Mouse (Mus musculus) liver, postnatal 0 days (tissue): ENCODE data around the gene Supt6.

Source experiments
- CTCF ChIP-seq: sonication (generic); IDR thresholded peaks from 2 replicates; pipeline ENCODE4 v1.5.1; 2016; ENCODE audit warnings: antibody characterized with exemption, low read depth
- EP300 ChIP-seq: IDR thresholded peaks from 2 replicates; pipeline ENCODE4 v1.6.1; 2016; ENCODE audit warnings: antibody characterized with exemption, low read depth, mild to moderate bottlenecking

- TF ChIP-seq CTCF (no peak), EP300 (no peak)
These were observed 14.9 kb upstream of the Supt6 start for GRCm38 (mm10) chr11:78260489-78261258.
